Mouse (Mus musculus) cortical plate, adult 2 months (tissue): Measurements from ENCODE around the gene Kif5a.

Experiments
- CTCF ChIP-seq: fragments of 200-500 bp; IDR thresholded peaks from 2 replicates; pipeline ENCODE4 v1.5.1; 2011; ENCODE audit warnings: mild to moderate bottlenecking, control low read depth, low read length; ENCODE audit not compliant: insufficient read depth; ENCODE audit errors: extremely low read depth
- POLR2A ChIP-seq: fragments of 200-500 bp; IDR thresholded peaks from 2 replicates; pipeline ENCODE4 v1.6.1; 2011; ENCODE audit warnings: mild to moderate bottlenecking, low read length, control low read depth; ENCODE audit not compliant: insufficient read depth; ENCODE audit errors: extremely low read depth

DNA sequence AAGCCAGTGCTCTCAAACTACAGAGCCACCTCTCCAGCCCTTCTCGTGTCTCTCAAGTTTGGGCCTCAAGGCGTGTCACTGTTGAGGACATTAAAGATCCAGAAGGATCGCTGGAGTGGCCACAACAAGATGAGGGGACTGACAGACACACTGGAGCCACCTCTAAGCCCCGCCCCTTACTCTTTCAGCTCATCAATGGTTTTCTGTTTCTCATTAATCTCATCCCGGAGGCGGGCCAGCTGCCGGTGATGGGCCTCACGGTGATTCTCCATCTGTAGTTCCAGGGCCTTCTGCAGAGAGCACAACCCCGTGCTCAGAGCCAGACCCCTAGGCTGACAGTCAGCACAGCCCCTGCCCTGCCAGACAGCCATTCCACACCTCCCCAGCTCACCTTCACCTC is 26.6 kb downstream of the Kif5a start:
- TF ChIP-seq POLR2A = no peak
- TF ChIP-seq CTCF = no peak
